Mouse (Mus musculus) limb, embryonic 11.5 days (tissue): ENCODE measurements around the gene Srgap1. TPM values are rescaled to one million over a fixed set of nuclear protein-coding genes. Genes with fewer than 3 reads are reported as not detected.

ENCODE experiments used
- ATAC-seq: fragments of 200-750 bp; cut with Nextera tagmentation; 2 replicates; pipeline ENCODE4 v1.8.0; 2017; ENCODE audit warnings: low read depth; ENCODE audit not compliant: insufficient number of reproducible peaks, low FRiP score, low TSS enrichment
- DNase-seq: peaks from one replicate; pipeline ENCODE4 v3.0.0-alpha.2; 2015; ENCODE audit warnings: low spot score
- H3K27ac ChIP-seq: fragments of 300-500 bp; sonication (generic); replicated peaks from 2 replicates; pipeline ENCODE4 v1.5.1; 2014; ENCODE audit warnings: low read depth, mild to moderate bottlenecking, low read length
- H3K27me3 ChIP-seq: fragments of 300-500 bp; sonication (generic); 2 replicates; pipeline ENCODE4 v1.6.1; 2014; ENCODE audit warnings: mild to moderate bottlenecking, low read length, mixed read lengths; ENCODE audit not compliant: control insufficient read depth, insufficient read depth
- H3K36me3 ChIP-seq: fragments of 300-500 bp; sonication (generic); 2 replicates; pipeline ENCODE4 v1.6.1; 2014; ENCODE audit warnings: mild to moderate bottlenecking, low read length, moderate library complexity, mixed read lengths; ENCODE audit not compliant: control insufficient read depth, insufficient read depth
- H3K4me1 ChIP-seq: fragments of 300-500 bp; sonication (generic); 2 replicates; pipeline ENCODE4 v1.6.1; 2014; ENCODE audit warnings: low read length, mixed read lengths; ENCODE audit not compliant: control insufficient read depth, insufficient read depth
- H3K4me2 ChIP-seq: fragments of 300-500 bp; sonication (generic); 2 replicates; pipeline ENCODE4 v1.6.1; 2014; ENCODE audit warnings: low read depth, mild to moderate bottlenecking, moderate library complexity; ENCODE audit not compliant: severe bottlenecking
- H3K4me3 ChIP-seq: fragments of 300-500 bp; sonication (generic); 2 replicates; pipeline ENCODE4 v1.5.1; 2014; ENCODE audit warnings: low read depth, low read length
- H3K9ac ChIP-seq: fragments of 300-500 bp; sonication (generic); 2 replicates; pipeline ENCODE4 v1.6.1; 2014; ENCODE audit warnings: mild to moderate bottlenecking, low read length
- H3K9me3 ChIP-seq: fragments of 300-500 bp; sonication (generic); 2 replicates; pipeline ENCODE4 v1.6.1; 2016; ENCODE audit warnings: low read length; ENCODE audit not compliant: control insufficient read depth
- WGBS: fragments of 180-500 bp; shearing (Covaris S2); extraction: QIAGEN DNeasy Blood & Tissue Kit; methylation state at CpG from one replicate; pipeline ENCODE4 v1.1.7; 2014; 5-methylcytosine and 5-hydroxymethylcytosine counted together
- polyA plus RNA-seq: library from polyadenylated mRNA; unstranded; fragments of >200 nt; fragmentation: Nextera tagmentation; extraction: Ambion mirVana; gene quantifications from 2 replicates; pipeline ENCODE4 v1.2.1, GENCODE M21; 2014

Srgap1 gene
- polyA plus RNA-seq, 1 experiment from 2014 or later = 6.1 TPM

- H3K27me3 ChIP-seq = no peaks in the 10 kb centered on the region
- H3K36me3 ChIP-seq = no peaks in the 10 kb centered on the region
- ATAC-seq = no peak
- H3K4me1 ChIP-seq = 0 out of 2 replicates have a peak, but pooled peaks cover 3% of the 10 kb centered on the region
- no peak overlapping the region for H3K27ac ChIP-seq
- no peak for DNase-seq
- H3K4me3 ChIP-seq = no peak overlapping the region
- WGBS = 21% methylated on average over 4 of the region's 4 CpGs
- no peak overlapping the region for H3K9ac ChIP-seq
- H3K9me3 ChIP-seq = no peaks in the 10 kb centered on the region
- H3K4me2 ChIP-seq = no peak overlapping the region
These were observed 91.4 kb downstream of the Srgap1 start for GRCm38 (mm10) chr10:121955730-121956129.

DNA sequence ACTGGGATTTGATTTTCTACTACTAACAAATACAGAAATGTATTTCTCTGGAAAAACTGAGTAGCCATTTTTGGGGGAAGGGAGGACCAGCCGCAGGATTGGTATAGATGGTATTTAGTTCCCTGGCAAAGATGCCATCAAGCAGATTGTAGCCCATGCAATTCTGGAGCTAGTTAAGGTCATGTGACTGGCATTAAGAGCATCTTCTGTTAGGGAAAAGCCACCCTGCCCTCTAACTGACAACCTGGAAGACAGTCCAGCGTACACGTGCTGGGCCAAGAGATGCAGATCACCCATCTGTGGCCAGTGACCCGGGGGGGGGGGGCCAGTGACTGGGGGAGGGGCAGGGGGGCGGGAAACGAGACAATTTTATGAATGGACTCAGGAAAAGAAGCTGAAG lies 92.2 kb downstream of the Srgap1 start:
- no peaks in the 10 kb centered on the region for H3K27me3 ChIP-seq
- H3K9me3 ChIP-seq = no peaks in the 10 kb centered on the region
- no peaks in the 10 kb centered on the region for H3K36me3 ChIP-seq
- no peak overlapping the region for H3K27ac ChIP-seq
- WGBS = 78% methylated on average over 6 of the region's 6 CpGs
- ATAC-seq (no peak), DNase-seq (no peak)
- H3K9ac ChIP-seq = no peak overlapping the region
- 0 out of 2 replicates have a peak, but pooled peaks cover 3% of the 10 kb centered on the region for H3K4me1 ChIP-seq
- no peak overlapping the region for H3K4me3 ChIP-seq
- no peak overlapping the region for H3K4me2 ChIP-seq

DNA sequence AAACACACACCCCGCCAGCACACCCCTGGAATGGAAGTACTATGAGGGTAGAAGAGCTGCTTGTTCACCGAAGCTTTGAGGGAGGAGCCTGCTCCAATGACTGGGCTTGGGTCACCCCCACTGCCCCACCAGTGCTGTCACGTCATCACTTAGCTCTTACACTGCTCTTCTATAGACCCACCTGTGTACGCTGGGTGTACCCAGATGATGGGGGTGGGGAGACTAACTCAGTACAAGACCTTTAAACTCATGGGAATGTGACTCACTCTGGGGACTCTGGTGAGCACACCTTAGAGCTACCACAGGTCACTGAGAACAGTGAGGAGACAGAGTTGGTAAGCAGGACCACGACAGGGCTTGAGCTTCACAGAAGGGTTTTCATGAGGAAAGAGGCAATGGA lies 94.1 kb downstream of the Srgap1 start:
- 0 out of 2 replicates have a peak, but pooled peaks cover 3% of the 10 kb centered on the region for H3K4me1 ChIP-seq
- H3K27me3 ChIP-seq = no peaks in the 10 kb centered on the region
- no peak overlapping the region for H3K9ac ChIP-seq
- 91% methylated on average over 5 of the region's 5 CpGs for WGBS
- no peaks in the 10 kb centered on the region for H3K36me3 ChIP-seq
- ATAC-seq = no peak
- no peak overlapping the region for H3K4me2 ChIP-seq
- no peak overlapping the region for H3K4me3 ChIP-seq
- no peak for DNase-seq
- H3K27ac ChIP-seq = no peak overlapping the region
- H3K9me3 ChIP-seq = no peaks in the 10 kb centered on the region

- DNase-seq (no peak), ATAC-seq (no peak)
- no peaks in the 10 kb centered on the region for H3K4me1 ChIP-seq
- H3K27ac ChIP-seq = no peak overlapping the region
- H3K4me2 ChIP-seq = no peak overlapping the region
- H3K27me3 ChIP-seq = no peaks in the 10 kb centered on the region
- no peak overlapping the region for H3K4me3 ChIP-seq
- H3K36me3 ChIP-seq = no peaks in the 10 kb centered on the region
- WGBS = 91% methylated on average over 8 of the region's 8 CpGs
- H3K9ac ChIP-seq = no peak overlapping the region
- no peaks in the 10 kb centered on the region for H3K9me3 ChIP-seq
These were observed 100.9 kb downstream of the Srgap1 start for GRCm38 (mm10) chr10:121946173-121946572.

DNA sequence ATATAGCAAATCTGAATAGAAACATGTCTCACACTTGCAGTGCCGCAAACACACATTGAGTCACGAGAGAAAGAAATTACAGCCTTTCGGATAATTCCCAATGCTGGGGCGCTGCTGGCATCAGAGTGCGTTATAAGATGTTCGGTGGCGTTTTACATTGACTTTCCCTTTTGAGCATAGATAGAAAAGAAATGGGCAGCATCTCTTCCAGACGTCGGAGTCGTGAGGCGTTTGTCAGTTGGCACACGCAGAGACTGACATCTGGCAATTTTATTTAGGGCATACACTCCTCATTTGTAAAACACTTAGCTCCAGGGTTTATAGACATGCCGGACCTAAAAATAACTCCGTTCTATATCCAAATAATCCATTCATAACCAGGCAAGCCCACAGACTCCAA lies 115.2 kb downstream of the Srgap1 start:
- Histone ChIP-seq H3K4me2 (no peak overlapping the region), H3K9ac (no peak overlapping the region), H3K27ac (no peak overlapping the region), H3K27me3 (no peaks in the 10 kb centered on the region), H3K9me3 (no peaks in the 10 kb centered on the region), H3K36me3 (peaks cover 3% of the 10 kb centered on the region; the same call in 1 of the 2 replicates), H3K4me1 (0 out of 2 replicates have a peak, but pooled peaks cover 3% of the 10 kb centered on the region), H3K4me3 (no peak overlapping the region)
- 91% methylated on average over 14 of the region's 14 CpGs for WGBS
- DNase-seq (no peak), ATAC-seq (no peak)

DNA sequence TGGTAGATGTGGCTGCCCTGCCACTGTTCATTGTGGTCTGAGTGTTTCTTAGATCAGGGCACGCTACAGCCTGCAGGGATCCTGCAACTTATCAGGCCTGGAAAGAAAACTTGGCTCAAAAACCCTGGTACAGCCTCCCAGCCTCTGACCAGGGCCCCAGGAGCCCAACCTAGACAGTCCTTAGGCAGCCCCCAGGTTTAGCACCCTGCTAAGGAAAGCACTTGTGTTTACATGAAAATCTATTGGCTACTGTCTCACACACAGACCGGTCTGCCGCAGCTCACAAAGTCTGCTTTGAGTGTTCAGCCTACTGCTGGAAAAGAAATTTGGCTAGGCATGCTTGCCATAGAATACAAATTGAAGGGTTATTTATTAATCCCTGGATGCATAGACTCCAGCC lies 121.0 kb downstream of the Srgap1 start:
- H3K36me3 ChIP-seq = peaks cover 3% of the 10 kb centered on the region; the same call in 1 of the 2 replicates
- no peak overlapping the region for H3K27ac ChIP-seq
- ATAC-seq (no peak), DNase-seq (no peak)
- H3K9ac ChIP-seq = no peak overlapping the region
- H3K9me3 ChIP-seq = no peaks in the 10 kb centered on the region
- no peaks in the 10 kb centered on the region for H3K4me1 ChIP-seq
- 74% methylated on average over 3 of the region's 3 CpGs for WGBS
- H3K27me3 ChIP-seq = no peaks in the 10 kb centered on the region
- H3K4me2 ChIP-seq = no peak overlapping the region
- H3K4me3 ChIP-seq = no peak overlapping the region

GRCm38 (mm10) chr10:121919016-121919415 lies 128.1 kb downstream of the Srgap1 start:
- no peak for DNase-seq
- H3K4me3 ChIP-seq = no peak overlapping the region
- H3K36me3 ChIP-seq = no peaks in the 10 kb centered on the region; the same call in 1 of the 2 replicates
- no peaks in the 10 kb centered on the region for H3K27me3 ChIP-seq
- no peak overlapping the region for H3K4me2 ChIP-seq
- ATAC-seq = no peak
- whole genome bisulfite sequencing = 76% methylated on average over 8 of the region's 8 CpGs
- H3K9ac ChIP-seq = no peak overlapping the region
- no peaks in the 10 kb centered on the region for H3K9me3 ChIP-seq
- H3K27ac ChIP-seq = no peak overlapping the region
- H3K4me1 ChIP-seq = no peaks in the 10 kb centered on the region

DNA sequence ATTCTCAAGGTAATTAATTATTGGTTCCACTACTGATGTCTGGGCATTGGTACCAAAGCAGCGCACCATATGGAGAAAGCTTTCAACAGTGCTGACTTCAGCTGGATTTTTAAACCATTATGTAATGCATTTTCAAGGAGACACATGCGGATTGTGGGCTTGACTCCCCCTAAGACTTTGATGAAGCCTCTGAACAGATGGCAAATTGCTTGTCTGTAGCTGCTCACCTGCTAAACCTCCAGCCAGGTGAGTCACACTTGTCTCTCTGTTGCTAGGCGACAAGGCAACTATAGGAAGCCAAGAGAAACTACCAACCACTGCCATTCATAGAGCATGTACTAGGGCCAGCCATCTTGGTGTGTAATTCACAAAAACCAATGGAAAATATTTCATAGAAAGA lies 128.5 kb downstream of the Srgap1 start:
- no peaks in the 10 kb centered on the region for H3K9me3 ChIP-seq
- no peaks in the 10 kb centered on the region for H3K4me1 ChIP-seq
- ATAC-seq = no peak
- no peaks in the 10 kb centered on the region for H3K36me3 ChIP-seq
- H3K27ac ChIP-seq = no peak overlapping the region
- no peak overlapping the region for H3K4me3 ChIP-seq
- no peak for DNase-seq
- no peak overlapping the region for H3K4me2 ChIP-seq
- no peak overlapping the region for H3K9ac ChIP-seq
- 84% methylated on average over 3 of the region's 3 CpGs for WGBS
- no peaks in the 10 kb centered on the region for H3K27me3 ChIP-seq

- Histone ChIP-seq H3K4me2 (no peak overlapping the region), H3K27ac (no peak overlapping the region), H3K4me1 (no peaks in the 10 kb centered on the region), H3K4me3 (no peak overlapping the region), H3K9me3 (no peaks in the 10 kb centered on the region), H3K36me3 (no peaks in the 10 kb centered on the region), H3K9ac (0 out of 2 replicates have a peak overlapping the region, but pooled peaks have one; percentile 23), H3K27me3 (no peaks in the 10 kb centered on the region)
- 62% methylated on average over 12 of the region's 12 CpGs for WGBS
- no peak for DNase-seq
- no peak for ATAC-seq
These were observed 131.6 kb downstream of the Srgap1 start for GRCm38 (mm10) chr10:121915530-121915929.
